Mouse (Mus musculus) small intestine, adult 2 months (tissue): ENCODE results near the gene 2810408A11Rik.

Experiments
- CTCF ChIP-seq: fragments of 200-500 bp; IDR thresholded peaks from 2 replicates; pipeline ENCODE4 v1.5.1; 2012; ENCODE audit warnings: low read depth, mild to moderate bottlenecking, control low read depth, inconsistent platforms, low read length, moderate library complexity, mixed read lengths; ENCODE audit not compliant: insufficient replicate concordance, insufficient read length; ENCODE audit errors: extremely low read depth
- POLR2A ChIP-seq: fragments of 200-500 bp; IDR thresholded peaks from 2 replicates; pipeline ENCODE4 v1.6.1; 2012; ENCODE audit warnings: low read depth, mild to moderate bottlenecking, control low read depth, inconsistent platforms, low read length, moderate library complexity

DNA sequence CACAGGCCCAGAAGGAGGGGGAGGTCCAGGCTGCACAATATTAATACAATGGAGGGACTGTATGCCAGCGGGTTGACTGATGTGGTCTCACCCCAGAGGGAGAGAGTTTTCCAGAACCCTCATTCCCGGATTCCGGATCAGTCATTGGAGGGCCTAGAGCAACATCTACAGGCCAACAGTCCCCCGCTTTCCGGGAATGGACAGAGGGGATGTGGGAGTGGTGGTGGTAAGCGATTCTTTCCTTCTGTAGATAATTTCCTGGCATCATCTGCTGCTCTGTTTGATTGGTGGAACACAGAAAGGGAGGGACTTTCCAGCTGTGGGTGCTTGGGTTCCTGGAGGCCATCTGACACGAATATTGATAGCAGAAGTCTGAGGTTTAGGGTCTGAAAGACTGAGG is 24.6 kb downstream of the 2810408A11Rik start:
- TF ChIP-seq CTCF (no peak), POLR2A (no peak)
